In the genomic region with DNA sequence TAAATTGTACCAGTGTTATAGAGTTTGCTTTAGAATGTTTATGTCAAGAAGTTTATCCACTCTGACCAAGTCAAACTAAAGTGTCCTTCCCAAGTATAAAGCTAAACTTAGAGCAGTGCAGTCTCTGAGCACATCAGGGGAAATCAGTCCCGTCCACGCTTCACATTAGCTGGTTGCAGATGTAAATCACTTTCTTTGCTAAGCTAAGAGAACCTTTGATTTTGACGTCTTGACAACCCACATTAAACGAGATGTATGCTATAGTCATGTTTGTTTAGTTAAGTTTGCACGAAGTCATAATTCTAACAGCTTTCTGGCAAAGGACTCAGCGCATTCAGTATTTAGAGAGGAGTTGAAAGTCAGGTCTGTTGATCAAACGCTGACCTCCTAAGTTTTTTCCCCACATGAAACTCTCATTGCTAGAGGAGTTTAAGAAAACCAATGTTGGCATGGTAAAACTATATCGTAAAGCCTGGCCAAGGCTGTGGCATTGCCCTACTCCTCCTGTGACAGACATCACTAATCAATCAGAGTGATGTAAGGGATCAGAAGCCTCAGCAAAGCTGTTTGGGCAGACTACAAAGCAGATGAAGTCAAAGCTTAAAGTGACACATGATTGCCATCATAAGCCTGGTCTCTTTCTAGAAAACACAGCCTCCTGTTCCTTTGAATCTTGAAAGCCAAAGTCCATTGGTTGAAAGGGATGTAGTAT, we compare ENCODE assay signal across 21 mouse cellular contexts.
DNase-seq lines count a peak whose midpoint lies in the region; ATAC-seq and TF ChIP-seq lines count a peak whose summit lies in the region.
"Had no signal": no experiment of that assay in that cellular context is flagged by ENCODE, and none has a peak within 500 bp of the region (broad histone marks: within the 10 kb centered on the region; RNA-seq: fewer than 3 reads in every experiment).

No protein-coding gene starts in this region.

- 28% methylated on average over 8 of the region's 8 CpGs for WGBS in kidney, embryonic 14.5 days
- 19% methylated on average over 8 of the region's 8 CpGs for WGBS in lung, embryonic 14.5 days
- WGBS in stomach, embryonic 14.5 days = 16% methylated on average over 8 of the region's 8 CpGs
- 16% methylated on average over 8 of the region's 8 CpGs for WGBS in stomach, postnatal 0 days
- 26% methylated on average over 8 of the region's 8 CpGs for WGBS in stomach, embryonic 16.5 days

- H3K36me3 ChIP-seq in kidney, embryonic 14.5 days (ENCODE audit: control insufficient read depth, insufficient read depth, low read length) = no peaks in the 10 kb centered on the region
- H3K36me3 ChIP-seq in lung, embryonic 14.5 days (ENCODE audit: insufficient read depth) = no peaks in the 10 kb centered on the region
- H3K36me3 ChIP-seq in stomach, embryonic 14.5 days (ENCODE audit: control insufficient read depth, insufficient read depth, low read length) = no peaks in the 10 kb centered on the region
- no peaks in the 10 kb centered on the region for H3K36me3 ChIP-seq in stomach, postnatal 0 days (ENCODE audit: control insufficient read depth, insufficient read depth, low read length)
- no peaks in the 10 kb centered on the region for H3K36me3 ChIP-seq in stomach, embryonic 16.5 days (ENCODE audit: control insufficient read depth, insufficient read depth, low read length)
- H3K36me3 ChIP-seq: embryonic facial prominence, embryonic 15.5 days had no signal

- TF ChIP-seq CTCF in lung, embryonic 14.5 days (IDR thresholded peaks at IDR 0.05; ENCODE audit: low read depth) = no peak
- no peak for TF ChIP-seq CTCF in stomach, postnatal 0 days (IDR thresholded peaks at IDR 0.05; ENCODE audit: low read depth)

- no peak overlapping the region for H3K4me3 ChIP-seq in kidney, embryonic 14.5 days (ENCODE audit: low read length)
- no peak overlapping the region for H3K4me3 ChIP-seq in lung, embryonic 14.5 days (ENCODE audit: low read depth, low read length)
- no peak overlapping the region for H3K4me3 ChIP-seq in stomach, embryonic 14.5 days (ENCODE audit: low read depth, low read length)
- H3K4me3 ChIP-seq in stomach, postnatal 0 days (ENCODE audit: low read depth, low read length) = no peak overlapping the region
- H3K4me3 ChIP-seq in stomach, embryonic 16.5 days (replicated peaks; ENCODE audit: low read length) = no peak overlapping the region
- H3K4me3 ChIP-seq: embryonic facial prominence, embryonic 15.5 days; erythroblast, embryonic 14.5 days; forebrain, embryonic 10.5 days; heart, adult 2 months; heart, embryonic 12.5 days; hindbrain, embryonic 10.5 days had no signal

- no peaks in the 10 kb centered on the region for H3K9me3 ChIP-seq in kidney, embryonic 14.5 days (ENCODE audit: control insufficient read depth, low read length)
- H3K9me3 ChIP-seq in lung, embryonic 14.5 days (ENCODE audit: low read depth, low read length) = no peaks in the 10 kb centered on the region
- H3K9me3 ChIP-seq in stomach, embryonic 14.5 days (ENCODE audit: control insufficient read depth, low read depth, low read length) = no peaks in the 10 kb centered on the region
- no peaks in the 10 kb centered on the region for H3K9me3 ChIP-seq in stomach, postnatal 0 days (ENCODE audit: control insufficient read depth, low read length)
- no peaks in the 10 kb centered on the region for H3K9me3 ChIP-seq in stomach, embryonic 16.5 days (replicated peaks; ENCODE audit: control insufficient read depth, low read length)
- H3K9me3 ChIP-seq: embryonic facial prominence, embryonic 15.5 days; forebrain, embryonic 10.5 days; heart, embryonic 12.5 days; hindbrain, embryonic 10.5 days had no signal

- no peak overlapping the region for H3K27ac ChIP-seq in kidney, embryonic 14.5 days (ENCODE audit: low read depth, low read length)
- H3K27ac ChIP-seq in lung, embryonic 14.5 days (ENCODE audit: low read depth) = peak overlapping the region; percentile 25; the same call in 1 of the 2 replicates
- peak overlapping the region; percentile 7; the same call in 1 of the 2 replicates for H3K27ac ChIP-seq in stomach, embryonic 14.5 days (ENCODE audit: low read length)
- no peak overlapping the region for H3K27ac ChIP-seq in stomach, postnatal 0 days (replicated peaks)
- H3K27ac ChIP-seq in stomach, embryonic 16.5 days (ENCODE audit: low read length) = 0 out of 2 replicates have a peak overlapping the region, but pooled peaks have one; percentile 51
- H3K27ac ChIP-seq: embryonic facial prominence, embryonic 15.5 days; forebrain, embryonic 10.5 days; heart, adult 2 months; hindbrain, embryonic 10.5 days had no signal

- H3K4me2 ChIP-seq in kidney, embryonic 14.5 days (replicated peaks; ENCODE audit: low read depth, low read length) = no peak overlapping the region
- H3K4me2 ChIP-seq in lung, embryonic 14.5 days = no peak overlapping the region
- no peak overlapping the region for H3K4me2 ChIP-seq in stomach, embryonic 14.5 days (replicated peaks; ENCODE audit: low read depth, low read length)
- no peak overlapping the region for H3K4me2 ChIP-seq in stomach, postnatal 0 days (replicated peaks; ENCODE audit: low read depth)
- no peak overlapping the region for H3K4me2 ChIP-seq in stomach, embryonic 16.5 days (ENCODE audit: low read depth, low read length)
- H3K4me2 ChIP-seq: embryonic facial prominence, embryonic 15.5 days; heart, embryonic 12.5 days had no signal

- peak; percentile 60; the same call in 1 of the 2 replicates for ATAC-seq in kidney, embryonic 14.5 days (ENCODE audit: low FRiP score, low TSS enrichment)
- peak; percentile 76 for ATAC-seq in lung, embryonic 14.5 days (ENCODE audit: insufficient read depth)
- peak; percentile 53; the same call in 1 of the 2 replicates for ATAC-seq in stomach, embryonic 14.5 days (ENCODE audit: insufficient number of reproducible peaks, insufficient read depth, low FRiP score, low read depth)
- no peak; the same call in 1 of the 2 replicates for ATAC-seq in stomach, postnatal 0 days (ENCODE audit: low FRiP score, low TSS enrichment)
- ATAC-seq in stomach, embryonic 16.5 days (ENCODE audit: insufficient read depth, low FRiP score) = peak; percentile 62; the same call in 1 of the 2 replicates
- ATAC-seq: forebrain, embryonic 16.5 days had no signal

- peaks cover 3% of the 10 kb centered on the region; the same call in 1 of the 2 replicates for H3K4me1 ChIP-seq in kidney, embryonic 14.5 days (ENCODE audit: control insufficient read depth, insufficient read depth, low read length)
- H3K4me1 ChIP-seq in lung, embryonic 14.5 days (ENCODE audit: insufficient read depth) = peaks cover 15% of the 10 kb centered on the region
- H3K4me1 ChIP-seq in stomach, embryonic 14.5 days (ENCODE audit: control insufficient read depth, insufficient read depth, low read length) = peaks cover 18% of the 10 kb centered on the region
- 0 out of 2 replicates have a peak, but pooled peaks cover 2% of the 10 kb centered on the region for H3K4me1 ChIP-seq in stomach, postnatal 0 days (replicated peaks; ENCODE audit: control insufficient read depth, insufficient read depth)
- H3K4me1 ChIP-seq in stomach, embryonic 16.5 days (ENCODE audit: control insufficient read depth, insufficient read depth, low read length) = peaks cover 14% of the 10 kb centered on the region; the same call in 1 of the 2 replicates
- H3K4me1 ChIP-seq: hindbrain, embryonic 10.5 days had no signal

- H3K9ac ChIP-seq in kidney, embryonic 14.5 days (ENCODE audit: low read depth, low read length) = no peak overlapping the region
- no peak overlapping the region for H3K9ac ChIP-seq in lung, embryonic 14.5 days
- no peak overlapping the region for H3K9ac ChIP-seq in stomach, embryonic 14.5 days (replicated peaks; ENCODE audit: low read depth, low read length)
- H3K9ac ChIP-seq in stomach, postnatal 0 days (ENCODE audit: low read length) = no peak overlapping the region
- H3K9ac ChIP-seq in stomach, embryonic 16.5 days (ENCODE audit: low read length) = no peak overlapping the region
- H3K9ac ChIP-seq: embryonic facial prominence, embryonic 15.5 days; heart, embryonic 12.5 days had no signal

- no peak for TF ChIP-seq EP300 in stomach, postnatal 0 days (optimal IDR thresholded peaks at IDR 0.05)

- no peak for DNase-seq in kidney, postnatal 14 days
- peak; percentile 74 for DNase-seq in lung, embryonic 14.5 days
- DNase-seq in lung, postnatal 4 days = no peak
- no peak for DNase-seq in stomach, postnatal 0 days (ENCODE audit: low spot score)
- no peak for DNase-seq in cerebellum, postnatal 25 days
- DNase-seq: adrenal gland, adult 8-10 months; adrenal gland, postnatal 36 days; cerebellum, adult 2 months; cerebellum, postnatal 10 days; embryo, embryonic 11 days; gastrocnemius, postnatal 10 days; heart, adult 2 months had no signal

- no peaks in the 10 kb centered on the region for H3K27me3 ChIP-seq in kidney, embryonic 14.5 days (ENCODE audit: control insufficient read depth, insufficient read depth, low read length)
- no peaks in the 10 kb centered on the region for H3K27me3 ChIP-seq in lung, embryonic 14.5 days (ENCODE audit: insufficient read depth, low read length)
- no peaks in the 10 kb centered on the region for H3K27me3 ChIP-seq in stomach, embryonic 14.5 days (ENCODE audit: control insufficient read depth, insufficient read depth, low read length)
- no peaks in the 10 kb centered on the region for H3K27me3 ChIP-seq in stomach, postnatal 0 days (ENCODE audit: control insufficient read depth, insufficient read depth, low read length)
- H3K27me3 ChIP-seq in stomach, embryonic 16.5 days (ENCODE audit: control insufficient read depth, insufficient read depth, low read length) = no peaks in the 10 kb centered on the region
- H3K27me3 ChIP-seq: embryonic facial prominence, embryonic 15.5 days; heart, embryonic 12.5 days had no signal

Comparison
In these comparisons a context has a peak if more than half of its experiments do, and no peak if none do; other contexts are left out.
1. H3K27ac ChIP-seq: peak in lung, embryonic 14.5 days (single experiment), stomach, embryonic 14.5 days (single experiment) and stomach, embryonic 16.5 days (single experiment); none in kidney, embryonic 14.5 days (single experiment) and stomach, postnatal 0 days (single experiment).